Mouse (Mus musculus) ES-E14 (cell line): ENCODE measurements at regions not wholly inside any gene's neighbourhood (a gene's known extent, or its start where the extent isn't known, plus 50 kb on each side); places are given as distances from the start of the nearest gene placed in this dataset.

Experiments used
- CHD2 ChIP-seq: IDR thresholded peaks from 2 replicates; pipeline ENCODE4 v1.6.1; 2014; ENCODE audit warnings: mild to moderate bottlenecking, low read depth, low read length, inconsistent platforms
- ZC3H11A ChIP-seq: IDR thresholded peaks from 2 replicates; pipeline ENCODE4 v1.6.1; 2012; ENCODE audit warnings: low read depth, mild to moderate bottlenecking, inconsistent platforms, low read length, borderline replicate concordance

DNA sequence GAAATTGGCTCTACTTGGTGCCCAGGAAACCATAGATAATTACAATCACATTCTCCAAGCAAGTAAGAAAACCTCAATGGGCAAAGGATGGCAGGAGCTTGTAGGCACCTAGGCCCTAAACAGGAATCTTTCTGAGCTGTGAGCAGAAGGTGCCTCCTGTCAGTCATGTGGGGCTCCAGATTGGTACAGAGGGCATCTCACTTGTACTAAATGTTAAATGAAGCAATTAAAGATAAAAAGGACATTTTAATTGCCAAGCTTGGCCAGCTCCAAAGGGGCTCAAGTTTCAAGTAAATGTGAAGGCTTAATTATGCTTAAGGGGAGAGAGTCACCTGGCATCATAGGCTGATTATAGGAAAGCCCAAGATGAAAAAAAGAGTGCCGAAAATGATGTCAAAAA is 101.9 kb upstream of the Plxna2 start:
- TF ChIP-seq CHD2 (no peak), ZC3H11A (no peak)
